Mouse (Mus musculus) kidney, adult 18-20 months (tissue): Measurements from ENCODE around the gene Cisd3.
A peak's percentile ranks its signal among the peaks of the same experiment; 100 is the strongest.
"Not testable (repeated sequence)": the region's sequence is repeated elsewhere in the genome, so short reads cannot be mapped to it uniquely, and the experiment has no call there.

ENCODE experiments used
- DNase-seq: peaks from one replicate; pipeline ENCODE4 v3.0.0; 2021

Cisd3 gene

GRCm38 (mm10) chr11:97685613-97686321 lies at the start of gene Cisd3:
Gene Cisd3 (plus strand): TSS chr11:97685826.
- DNase-seq, result peak; percentile 96

GRCm38 (mm10) chr11:97641668-97642067 lies 44.0 kb upstream of the Cisd3 start:
- DNase-seq, result no peak

GRCm38 (mm10) chr11:97642746-97643145 lies 42.9 kb upstream of the Cisd3 start:
- DNase-seq, result no peak

GRCm38 (mm10) chr11:97643380-97644055 lies 42.1 kb upstream of the Cisd3 start:
- DNase-seq, result no peak

- peak; percentile 85 for DNase-seq
These were observed 40.8 kb upstream of the Cisd3 start for GRCm38 (mm10) chr11:97644834-97645233.

GRCm38 (mm10) chr11:97648541-97648940 lies 37.1 kb upstream of the Cisd3 start:
- not testable (repeated sequence) for DNase-seq

GRCm38 (mm10) chr11:97650341-97650740 lies 35.3 kb upstream of the Cisd3 start:
- no peak for DNase-seq

- DNase-seq, result not testable (repeated sequence)
These were observed 32.2 kb upstream of the Cisd3 start for GRCm38 (mm10) chr11:97653376-97653775.

GRCm38 (mm10) chr11:97654210-97654609 lies 31.4 kb upstream of the Cisd3 start:
- DNase-seq, result no peak

GRCm38 (mm10) chr11:97656269-97656971 lies 29.2 kb upstream of the Cisd3 start:
- DNase-seq, result no peak

- no peak for DNase-seq
These were observed 28.3 kb upstream of the Cisd3 start for GRCm38 (mm10) chr11:97657184-97657945.

GRCm38 (mm10) chr11:97657967-97658366 lies 27.7 kb upstream of the Cisd3 start:
- not testable (repeated sequence) for DNase-seq

- no peak for DNase-seq
These were observed 26.8 kb upstream of the Cisd3 start for GRCm38 (mm10) chr11:97658751-97659266.

GRCm38 (mm10) chr11:97659267-97659989 lies 26.2 kb upstream of the Cisd3 start:
- peak; percentile 40 for DNase-seq

- DNase-seq, result peak; percentile 84
These were observed 25.5 kb upstream of the Cisd3 start for GRCm38 (mm10) chr11:97659990-97660714.

- no peak for DNase-seq
These were observed 24.6 kb upstream of the Cisd3 start for GRCm38 (mm10) chr11:97660734-97661647.

GRCm38 (mm10) chr11:97661648-97662133 lies 23.9 kb upstream of the Cisd3 start:
- DNase-seq, result peak; percentile 87

- DNase-seq, result peak; percentile 77
These were observed 23.3 kb upstream of the Cisd3 start for GRCm38 (mm10) chr11:97662207-97662892.

- DNase-seq, result peak; percentile 80
These were observed 22.6 kb upstream of the Cisd3 start, which contains the start of gene Mllt6 for GRCm38 (mm10) chr11:97662893-97663527. Gene Mllt6 (plus strand): TSS chr11:97663414.
